Mouse (Mus musculus) E14TG2a.4 (cell line): ENCODE measurements at regions not wholly inside any gene's neighbourhood (a gene's known extent, or its start where the extent isn't known, plus 50 kb on each side); places are given as distances from the start of the nearest gene placed in this dataset.

Experiments used
- CTCF ChIP-seq: conservative IDR thresholded peaks from 2 replicates; pipeline ENCODE4 v1.5.1; 2014; ENCODE audit warnings: low read length
- NANOG ChIP-seq: IDR thresholded peaks from 2 replicates; pipeline ENCODE4 v1.6.1; 2014; ENCODE audit warnings: borderline replicate concordance, low read length, mixed read lengths
- POU5F1 ChIP-seq: IDR thresholded peaks from 2 replicates; pipeline ENCODE4 v1.6.1; 2014; ENCODE audit warnings: low read length, borderline replicate concordance

DNA sequence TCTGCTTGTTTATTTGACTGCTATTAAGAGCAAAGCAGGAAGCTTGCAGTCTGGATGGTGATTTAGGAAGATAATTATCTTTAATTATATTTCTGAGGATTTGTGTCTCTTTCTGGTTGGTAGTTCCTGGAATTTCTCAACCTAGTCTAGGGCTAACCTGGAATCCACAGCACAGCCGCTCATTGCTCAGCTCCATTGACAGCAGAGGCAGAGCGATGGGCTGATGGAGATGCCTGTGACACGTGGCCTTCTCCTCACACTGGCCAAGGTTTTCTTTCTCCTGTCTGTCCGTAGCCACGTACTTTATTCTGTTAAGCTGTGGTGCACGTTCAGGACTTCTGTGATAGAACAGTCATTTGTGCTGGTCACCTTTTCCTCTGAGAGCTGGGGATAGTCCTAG is 57.7 kb upstream of the Cpne4 start:
- no peak for TF ChIP-seq CTCF
- TF ChIP-seq POU5F1 = no peak
- no peak for TF ChIP-seq NANOG
